Mouse (Mus musculus): ENCODE measurements around the gene Nos1ap.

Gene Nos1ap

GRCm38 (mm10) chr1:170499466-170499865 is 90.2 kb downstream of the Nos1ap start:
- no peak for DNase-seq

GRCm38 (mm10) chr1:170498645-170499044 is 91.0 kb downstream of the Nos1ap start:
- DNase-seq = no peak

- DNase-seq = no peak
Measured at GRCm38 (mm10) chr1:170496221-170496620, 93.4 kb downstream of the Nos1ap start.

- no peak for DNase-seq
Measured at GRCm38 (mm10) chr1:170495538-170496183, 94.0 kb downstream of the Nos1ap start.

- DNase-seq = no peak
Measured at GRCm38 (mm10) chr1:170492527-170492926, 97.1 kb downstream of the Nos1ap start.

GRCm38 (mm10) chr1:170492027-170492426 is 97.6 kb downstream of the Nos1ap start:
- DNase-seq = no peak

- no peak for DNase-seq
Measured at GRCm38 (mm10) chr1:170489936-170490335, 99.7 kb downstream of the Nos1ap start.

- no peak for DNase-seq
Measured at GRCm38 (mm10) chr1:170489450-170489849, 100.2 kb downstream of the Nos1ap start.

GRCm38 (mm10) chr1:170485119-170485518 is 104.5 kb downstream of the Nos1ap start:
- DNase-seq = no peak

- no peak for DNase-seq
Measured at GRCm38 (mm10) chr1:170482236-170482905, 107.3 kb downstream of the Nos1ap start.

- no peak for DNase-seq
Measured at GRCm38 (mm10) chr1:170481093-170481492, 108.6 kb downstream of the Nos1ap start.

- DNase-seq = no peak
Measured at GRCm38 (mm10) chr1:170479458-170479798, 110.2 kb downstream of the Nos1ap start.

GRCm38 (mm10) chr1:170478791-170479457 is 110.7 kb downstream of the Nos1ap start:
- no peak for DNase-seq

- peak; percentile 11 for DNase-seq
Measured at GRCm38 (mm10) chr1:170477636-170478600, 111.7 kb downstream of the Nos1ap start.

GRCm38 (mm10) chr1:170473460-170473859 is 116.2 kb downstream of the Nos1ap start:
- no peak for DNase-seq

GRCm38 (mm10) chr1:170472861-170473260 is 116.8 kb downstream of the Nos1ap start:
- no peak for DNase-seq

GRCm38 (mm10) chr1:170466099-170467009 is 123.3 kb downstream of the Nos1ap start:
- no peak for DNase-seq

GRCm38 (mm10) chr1:170462140-170462539 is 127.5 kb downstream of the Nos1ap start:
- no peak for DNase-seq

GRCm38 (mm10) chr1:170459896-170460602 is 129.6 kb downstream of the Nos1ap start:
- DNase-seq = no peak

- no peak for DNase-seq
Measured at GRCm38 (mm10) chr1:170457673-170458072, 132.0 kb downstream of the Nos1ap start.

All from liver (tissue).